Mouse (Mus musculus) ES-E14 (cell line): ENCODE results near the gene Rdm1. TPM values are rescaled to one million over a fixed set of nuclear protein-coding genes. Genes with fewer than 3 reads are reported as not detected.
A peak's percentile ranks its signal among the peaks of the same experiment; 100 is the strongest.

Source experiments
- DNase-seq: peaks from one replicate; pipeline ENCODE4 v3.0.0-alpha.2; 2013; ENCODE audit warnings: low read depth, low spot score
- H3K27ac ChIP-seq: 2 replicates; pipeline ENCODE4 v1.5.1; 2012; ENCODE audit warnings: low read depth, mild to moderate bottlenecking, low read length, moderate library complexity, mixed read lengths; ENCODE audit not compliant: poor library complexity, insufficient read depth, severe bottlenecking
- H3K36me3 ChIP-seq: 2 replicates; pipeline ENCODE4 v1.6.1; 2012; ENCODE audit warnings: mild to moderate bottlenecking, low read length, moderate library complexity, mixed read lengths; ENCODE audit not compliant: control insufficient read depth, poor library complexity, insufficient read depth, severe bottlenecking
- H3K4me1 ChIP-seq, 2 experiments: fragments of 150-350 bp in 1 of 2; sonication (generic) in 1 of 2; 2 replicates each; pipeline ENCODE4 v1.6.1; 2012; ENCODE audit warnings: low read length in 2 of 2, mild to moderate bottlenecking in 1 of 2, mixed read lengths in 1 of 2; ENCODE audit not compliant: control insufficient read depth in 2 of 2, insufficient read depth in 2 of 2, poor library complexity in 1 of 2
- H3K4me3 ChIP-seq, 2 experiments: fragments of 150-350 bp in 1 of 2; sonication (generic) in 1 of 2; 2 replicates each; pipeline ENCODE4 v1.5.1; 2012; ENCODE audit warnings: low read length in 2 of 2, low read depth in 1 of 2, mild to moderate bottlenecking in 1 of 2, mixed read lengths in 1 of 2; ENCODE audit not compliant: insufficient read depth in 1 of 2, poor library complexity in 1 of 2, severe bottlenecking in 1 of 2
- H3K9ac ChIP-seq: 2 replicates; pipeline ENCODE4 v1.6.1; 2012; ENCODE audit warnings: low read depth, mild to moderate bottlenecking, low read length, mixed read lengths; ENCODE audit not compliant: poor library complexity, insufficient read depth, severe bottlenecking
- H3K9me3 ChIP-seq: fragments of 150-350 bp; sonication (generic); 2 replicates; pipeline ENCODE4 v1.6.1; 2012; ENCODE audit warnings: low read depth, mild to moderate bottlenecking, low read length; ENCODE audit not compliant: control insufficient read depth, insufficient read depth
- CHD2 ChIP-seq: IDR thresholded peaks from 2 replicates; pipeline ENCODE4 v1.6.1; 2014; ENCODE audit warnings: mild to moderate bottlenecking, low read depth, low read length, inconsistent platforms
- HCFC1 ChIP-seq: IDR thresholded peaks from 2 replicates; pipeline ENCODE4 v1.6.1; 2012; ENCODE audit warnings: low read length, inconsistent platforms, borderline replicate concordance; ENCODE audit not compliant: insufficient read depth
- MAFK ChIP-seq: IDR thresholded peaks from 2 replicates; pipeline ENCODE4 v1.6.1; 2014; ENCODE audit warnings: mild to moderate bottlenecking, low read depth, low read length, inconsistent platforms; ENCODE audit not compliant: insufficient read depth
- ZC3H11A ChIP-seq: IDR thresholded peaks from 2 replicates; pipeline ENCODE4 v1.6.1; 2012; ENCODE audit warnings: low read depth, mild to moderate bottlenecking, inconsistent platforms, low read length, borderline replicate concordance
- ZNF384 ChIP-seq: IDR thresholded peaks from 2 replicates; pipeline ENCODE4 v1.6.1; 2012; ENCODE audit warnings: low read depth, low read length, inconsistent platforms
- in situ Hi-C, 2 experiments: fragments of 600-800 bp; cut with MboI; formaldehyde crosslinking; loops; one replicate each; pipeline ENCODE4 v1.15.1; 2025; ENCODE audit warnings: low sequenced_read_pairs in 2 of 2, inconsistent platforms in 1 of 2; ENCODE audit not compliant: unreplicated experiment in 2 of 2
- total RNA-seq: library from RNA; depleted of rRNA; stranded (reverse); fragments of 300-350 nt; gene quantifications from 2 replicates; pipeline ENCODE4 v1.2.3, GENCODE M21; 2012

The Rdm1 gene
- total RNA-seq, 1 experiment, result 81.1 TPM

DNA sequence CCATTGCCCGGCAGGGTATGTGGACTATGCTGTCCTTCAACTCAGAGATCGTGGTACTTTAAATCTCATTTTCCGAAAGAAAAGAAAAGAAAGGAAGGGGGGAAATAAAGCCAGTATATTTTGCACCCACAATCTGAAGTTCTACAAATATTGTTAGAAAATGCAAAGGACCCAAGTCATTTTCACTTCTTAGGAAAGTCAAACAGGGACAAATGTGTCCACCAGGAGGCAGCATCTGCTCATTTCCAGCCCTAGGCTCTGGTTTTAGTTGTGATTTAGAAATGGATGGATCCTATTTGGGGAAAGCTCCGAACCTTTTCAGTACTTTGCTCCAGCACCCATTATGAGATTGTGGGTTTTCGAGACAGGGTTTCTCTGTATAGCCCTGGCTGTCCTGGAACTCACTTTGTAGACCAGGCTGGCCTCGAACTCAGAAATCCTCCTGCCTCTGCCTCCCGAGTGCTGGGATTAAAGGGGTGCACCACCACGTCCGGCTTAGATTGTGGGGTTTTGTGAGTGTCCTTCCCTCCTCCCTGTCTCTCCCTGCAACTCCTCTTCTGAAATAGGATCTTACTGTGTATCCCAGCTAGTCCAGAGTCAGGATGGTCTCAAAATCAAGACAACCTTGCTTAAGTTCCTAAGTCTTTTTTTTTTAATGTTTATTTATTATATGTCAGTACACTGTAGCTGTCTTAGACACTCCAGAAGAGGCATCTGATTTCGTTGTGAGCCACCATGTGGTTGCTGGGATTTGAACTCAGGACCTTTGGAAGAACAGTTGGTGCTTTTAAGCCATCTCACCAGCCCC lies 32.0 kb downstream of the Rdm1 start:
- peak; percentile 95 for DNase-seq
- H3K36me3 ChIP-seq, result no peaks in the 10 kb centered on the region
- peaks cover 0 to 5% of the 10 kb centered on the region in 2 experiments; a peak in 1 of 4 replicates for H3K4me1 ChIP-seq
- TF ChIP-seq HCFC1, result no peak
- peak; percentile 89 for TF ChIP-seq ZC3H11A
- H3K27ac ChIP-seq, result peak overlapping the region; percentile 68; the same call in 1 of the 2 replicates
- no peak overlapping the region for H3K9ac ChIP-seq
- H3K4me3 ChIP-seq, result no peak overlapping the region
- in situ Hi-C loops, result no loop called here
- H3K9me3 ChIP-seq, result no peaks in the 10 kb centered on the region

DNA sequence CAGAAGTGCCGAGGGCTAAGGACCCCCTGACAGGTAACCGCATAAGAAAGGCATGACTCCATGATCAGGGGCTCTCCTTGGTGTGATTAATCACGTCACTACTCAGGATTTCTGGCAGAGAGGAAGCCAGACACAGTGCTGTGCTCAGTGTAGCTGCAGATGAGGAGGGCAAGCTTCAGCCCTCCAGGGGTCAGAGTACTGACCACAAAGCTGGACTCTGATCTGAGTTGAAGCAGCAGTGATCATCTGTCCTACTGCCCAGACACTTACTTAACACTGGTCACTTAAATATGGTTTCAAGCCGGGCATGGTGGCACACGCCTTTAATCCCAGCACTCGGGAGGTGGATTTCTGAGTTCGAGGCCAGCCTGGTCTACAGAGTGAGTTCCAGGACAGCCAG lies 34.2 kb downstream of the Rdm1 start:
- DNase-seq, result no peak
- H3K27ac ChIP-seq, result peak overlapping the region; percentile 1; the same call in 1 of the 2 replicates
- no peaks in the 10 kb centered on the region for H3K36me3 ChIP-seq
- no peak overlapping the region for H3K4me3 ChIP-seq
- TF ChIP-seq ZC3H11A (no peak), MAFK (no peak), ZNF384 (no peak), CHD2 (no peak), HCFC1 (no peak)
- in situ Hi-C loops, result loop anchor here (5.0 kb wide), 1 partner anchor 71 kb away; the partner anchor contains the start of gene Dhx8 (in 2 of the 2)
- no peaks in the 10 kb centered on the region for H3K9me3 ChIP-seq
- no peak overlapping the region for H3K9ac ChIP-seq
- H3K4me1 ChIP-seq, result peaks cover 0 to 5% of the 10 kb centered on the region in 2 experiments; a peak in 1 of 4 replicates

- in situ Hi-C loops, result loop anchor here (5.0 kb wide), 1 partner anchor 71 kb away; the partner anchor contains the start of gene Dhx8 (in 2 of the 2)
Observed at GRCm38 (mm10) chr11:101661786-101662185, 34.8 kb downstream of the Rdm1 start.

GRCm38 (mm10) chr11:101663229-101664027 lies 36.4 kb downstream of the Rdm1 start:
- no peaks in the 10 kb centered on the region for H3K9me3 ChIP-seq
- TF ChIP-seq ZNF384 (no peak), HCFC1 (no peak), ZC3H11A (no peak), CHD2 (no peak), MAFK (no peak)
- DNase-seq, result no peak
- H3K4me1 ChIP-seq, result peaks cover 5 to 15% of the 10 kb centered on the region in 2 experiments; a peak in 3 of 4 replicates
- no peak overlapping the region for H3K27ac ChIP-seq
- no peak overlapping the region for H3K4me3 ChIP-seq
- in situ Hi-C loops, result loop anchor here (5.0 kb wide), 1 partner anchor 69 kb away; the partner anchor contains the start of gene Dhx8 (in 2 of the 2)
- peak overlapping the region; percentile 19; the same call in 1 of the 2 replicates for H3K9ac ChIP-seq
- peaks cover 4% of the 10 kb centered on the region; the same call in 1 of the 2 replicates for H3K36me3 ChIP-seq

More at GRCm38 (mm10) chr11:101661786-101662185, 34.8 kb downstream of the Rdm1 start:
- no peak for DNase-seq
- no peaks in the 10 kb centered on the region for H3K36me3 ChIP-seq
- peaks cover 0 to 5% of the 10 kb centered on the region in 2 experiments; a peak in 1 of 4 replicates for H3K4me1 ChIP-seq
- no peak overlapping the region for H3K27ac ChIP-seq
- no peaks in the 10 kb centered on the region for H3K9me3 ChIP-seq
- no peak overlapping the region for H3K9ac ChIP-seq
- no peak overlapping the region for H3K4me3 ChIP-seq
- TF ChIP-seq HCFC1 (no peak), MAFK (no peak), CHD2 (no peak), ZNF384 (no peak), ZC3H11A (no peak)
